Mouse (Mus musculus): ENCODE results near the gene Tspan18.

Gene Tspan18

GRCm38 (mm10) chr2:93286321-93286720 lies 48.0 kb downstream of the Tspan18 start:
- Histone ChIP-seq H3K9me3 (ENCODE audit: low read length) (no peaks in the 10 kb centered on the region), H3K36me3 (ENCODE audit: insufficient read depth, low read length) (no peaks in the 10 kb centered on the region), H3K27me3 (ENCODE audit: insufficient read depth, low read length) (peaks cover 3% of the 10 kb centered on the region; the same call in 1 of the 2 replicates), H3K4me1 (replicated peaks; ENCODE audit: low read depth, low read length) (peaks cover 20% of the 10 kb centered on the region), H3K4me3 (replicated peaks; ENCODE audit: low read length) (no peak overlapping the region)
- TF ChIP-seq NANOG (IDR thresholded peaks at IDR 0.05; ENCODE audit: borderline replicate concordance, low read length), result no peak
- no peak for TF ChIP-seq POU5F1 (IDR thresholded peaks at IDR 0.05; ENCODE audit: borderline replicate concordance, low read length)
- no peak for TF ChIP-seq CTCF (conservative IDR thresholded peaks at IDR 0.05; ENCODE audit: low read length)

- Histone ChIP-seq H3K36me3 (ENCODE audit: insufficient read depth, low read length) (no peaks in the 10 kb centered on the region), H3K27me3 (ENCODE audit: insufficient read depth, low read length) (peaks cover 3% of the 10 kb centered on the region; the same call in 1 of the 2 replicates), H3K9me3 (ENCODE audit: low read length) (no peaks in the 10 kb centered on the region), H3K4me3 (replicated peaks; ENCODE audit: low read length) (no peak overlapping the region), H3K4me1 (replicated peaks; ENCODE audit: low read depth, low read length) (peaks cover 16% of the 10 kb centered on the region)
- TF ChIP-seq NANOG (IDR thresholded peaks at IDR 0.05; ENCODE audit: borderline replicate concordance, low read length) (no peak), POU5F1 (IDR thresholded peaks at IDR 0.05; ENCODE audit: borderline replicate concordance, low read length) (no peak), CTCF (conservative IDR thresholded peaks at IDR 0.05; ENCODE audit: low read length) (no peak)
These were observed 48.5 kb downstream of the Tspan18 start for GRCm38 (mm10) chr2:93285842-93286241.

GRCm38 (mm10) chr2:93284625-93285024 lies 49.7 kb downstream of the Tspan18 start:
- H3K9me3 ChIP-seq (ENCODE audit: low read length), result no peaks in the 10 kb centered on the region

DNA sequence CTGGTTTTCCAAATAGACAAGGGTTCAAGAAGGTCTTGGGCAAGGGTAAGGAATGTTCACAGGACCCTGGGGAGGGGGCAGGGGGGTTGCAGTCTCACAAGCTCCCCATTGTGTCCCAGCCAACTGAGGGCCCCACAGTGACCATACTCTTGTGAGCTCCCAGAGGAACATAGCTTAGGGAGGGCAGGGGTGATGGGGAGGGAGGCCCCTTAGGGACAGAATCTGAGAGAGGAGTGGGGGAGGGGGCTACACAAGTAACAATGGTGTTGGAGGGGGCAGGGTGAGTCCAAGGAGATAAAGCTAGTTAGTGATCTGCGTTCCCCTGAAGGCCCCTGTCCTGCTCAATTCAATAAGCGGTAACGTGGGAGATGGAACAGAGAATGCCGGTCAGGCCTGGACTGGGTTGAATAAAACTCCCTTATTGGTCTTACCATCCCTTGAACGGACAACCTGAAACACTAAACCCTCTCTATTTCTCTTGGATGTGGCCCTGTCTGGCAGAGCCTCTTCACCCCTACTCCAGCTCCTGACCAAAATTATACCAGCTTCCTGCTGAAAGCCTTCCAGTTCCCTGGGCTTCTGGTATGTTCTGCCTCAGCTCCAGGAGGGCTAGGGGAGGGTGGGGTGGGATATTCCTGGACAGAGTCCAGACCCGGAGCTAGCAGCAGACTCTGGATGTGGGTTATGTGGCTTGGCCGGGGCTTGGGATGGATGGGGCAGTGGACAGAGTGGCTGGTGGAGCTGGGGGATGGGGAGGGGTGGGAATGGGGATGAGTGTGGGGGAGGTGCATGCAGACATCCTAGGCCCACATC lies 50.6 kb downstream of the Tspan18 start:
- H3K27me3 ChIP-seq (ENCODE audit: insufficient read depth, low read length), result peaks cover 3% of the 10 kb centered on the region; the same call in 1 of the 2 replicates
- H3K4me3 ChIP-seq (replicated peaks; ENCODE audit: low read length), result no peak overlapping the region
- no peaks in the 10 kb centered on the region for H3K9me3 ChIP-seq (ENCODE audit: low read length)
- 0 out of 2 replicates have a peak, but pooled peaks cover 4% of the 10 kb centered on the region for H3K4me1 ChIP-seq (replicated peaks; ENCODE audit: low read depth, low read length)
- TF ChIP-seq POU5F1 (IDR thresholded peaks at IDR 0.05; ENCODE audit: borderline replicate concordance, low read length), result no peak
- no peak for TF ChIP-seq CTCF (conservative IDR thresholded peaks at IDR 0.05; ENCODE audit: low read length)
- TF ChIP-seq NANOG (IDR thresholded peaks at IDR 0.05; ENCODE audit: borderline replicate concordance, low read length), result no peak
- no peaks in the 10 kb centered on the region for H3K36me3 ChIP-seq (ENCODE audit: insufficient read depth, low read length)

More at GRCm38 (mm10) chr2:93284625-93285024, 49.7 kb downstream of the Tspan18 start:
- Histone ChIP-seq H3K27me3 (ENCODE audit: insufficient read depth, low read length) (peaks cover 3% of the 10 kb centered on the region; the same call in 1 of the 2 replicates), H3K36me3 (ENCODE audit: insufficient read depth, low read length) (no peaks in the 10 kb centered on the region), H3K4me3 (replicated peaks; ENCODE audit: low read length) (no peak overlapping the region), H3K4me1 (replicated peaks; ENCODE audit: low read depth, low read length) (0 out of 2 replicates have a peak, but pooled peaks cover 8% of the 10 kb centered on the region)
- TF ChIP-seq CTCF (conservative IDR thresholded peaks at IDR 0.05; ENCODE audit: low read length) (no peak), POU5F1 (IDR thresholded peaks at IDR 0.05; ENCODE audit: borderline replicate concordance, low read length) (no peak), NANOG (IDR thresholded peaks at IDR 0.05; ENCODE audit: borderline replicate concordance, low read length) (no peak)

- peaks cover 3% of the 10 kb centered on the region; the same call in 1 of the 2 replicates for H3K27me3 ChIP-seq (ENCODE audit: insufficient read depth, low read length)
- no peaks in the 10 kb centered on the region for H3K36me3 ChIP-seq (ENCODE audit: insufficient read depth, low read length)
- H3K4me3 ChIP-seq (replicated peaks; ENCODE audit: low read length), result no peak overlapping the region
- no peaks in the 10 kb centered on the region for H3K9me3 ChIP-seq (ENCODE audit: low read length)
- H3K4me1 ChIP-seq (replicated peaks; ENCODE audit: low read depth, low read length), result 0 out of 2 replicates have a peak, but pooled peaks cover 4% of the 10 kb centered on the region
- no peak for TF ChIP-seq POU5F1 (IDR thresholded peaks at IDR 0.05; ENCODE audit: borderline replicate concordance, low read length)
- no peak for TF ChIP-seq NANOG (IDR thresholded peaks at IDR 0.05; ENCODE audit: borderline replicate concordance, low read length)
- no peak for TF ChIP-seq CTCF (conservative IDR thresholded peaks at IDR 0.05; ENCODE audit: low read length)
These were observed 51.7 kb downstream of the Tspan18 start for GRCm38 (mm10) chr2:93282636-93283035.

DNA sequence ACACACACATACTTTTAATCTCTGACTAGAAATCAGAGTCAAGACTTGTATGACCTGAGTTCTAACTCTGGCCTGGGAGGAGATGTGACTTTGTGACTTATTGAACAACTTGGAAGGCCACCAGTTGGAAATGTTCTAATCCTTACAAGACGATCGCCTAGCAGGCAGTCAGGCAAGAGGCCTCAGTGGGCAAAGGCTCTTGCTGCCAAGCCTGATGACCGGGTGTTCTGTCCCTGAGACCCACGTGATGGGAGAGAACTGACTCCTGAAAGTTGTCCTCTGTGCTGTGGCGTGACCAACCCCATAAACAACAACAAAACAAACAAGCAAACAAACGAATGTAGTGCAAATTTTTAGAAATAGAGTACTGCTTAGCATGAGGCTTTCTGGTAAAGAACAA lies 52.8 kb downstream of the Tspan18 start:
- no peaks in the 10 kb centered on the region for H3K9me3 ChIP-seq (ENCODE audit: low read length)
- no peaks in the 10 kb centered on the region for H3K36me3 ChIP-seq (ENCODE audit: insufficient read depth, low read length)
- peaks cover 3% of the 10 kb centered on the region; the same call in 1 of the 2 replicates for H3K27me3 ChIP-seq (ENCODE audit: insufficient read depth, low read length)
- no peak overlapping the region for H3K4me3 ChIP-seq (replicated peaks; ENCODE audit: low read length)
- TF ChIP-seq NANOG (IDR thresholded peaks at IDR 0.05; ENCODE audit: borderline replicate concordance, low read length) (no peak), POU5F1 (IDR thresholded peaks at IDR 0.05; ENCODE audit: borderline replicate concordance, low read length) (no peak), CTCF (conservative IDR thresholded peaks at IDR 0.05; ENCODE audit: low read length) (no peak)
- H3K4me1 ChIP-seq (replicated peaks; ENCODE audit: low read depth, low read length), result 0 out of 2 replicates have a peak, but pooled peaks cover 4% of the 10 kb centered on the region

GRCm38 (mm10) chr2:93280117-93280620 lies 54.1 kb downstream of the Tspan18 start:
- H3K9me3 ChIP-seq (ENCODE audit: low read length), result no peaks in the 10 kb centered on the region
- H3K36me3 ChIP-seq (ENCODE audit: insufficient read depth, low read length), result no peaks in the 10 kb centered on the region
- peaks cover 6% of the 10 kb centered on the region; the same call in 1 of the 2 replicates for H3K27me3 ChIP-seq (ENCODE audit: insufficient read depth, low read length)
- no peak for TF ChIP-seq NANOG (IDR thresholded peaks at IDR 0.05; ENCODE audit: borderline replicate concordance, low read length)
- TF ChIP-seq CTCF (conservative IDR thresholded peaks at IDR 0.05; ENCODE audit: low read length), result no peak
- no peak for TF ChIP-seq POU5F1 (IDR thresholded peaks at IDR 0.05; ENCODE audit: borderline replicate concordance, low read length)
- 0 out of 2 replicates have a peak, but pooled peaks cover 4% of the 10 kb centered on the region for H3K4me1 ChIP-seq (replicated peaks; ENCODE audit: low read depth, low read length)
- no peak overlapping the region for H3K4me3 ChIP-seq (replicated peaks; ENCODE audit: low read length)

GRCm38 (mm10) chr2:93278181-93278975 lies 55.9 kb downstream of the Tspan18 start:
- H3K9me3 ChIP-seq (ENCODE audit: low read length), result no peaks in the 10 kb centered on the region
- no peak for TF ChIP-seq POU5F1 (IDR thresholded peaks at IDR 0.05; ENCODE audit: borderline replicate concordance, low read length)
- no peak for TF ChIP-seq CTCF (conservative IDR thresholded peaks at IDR 0.05; ENCODE audit: low read length)
- TF ChIP-seq NANOG (IDR thresholded peaks at IDR 0.05; ENCODE audit: borderline replicate concordance, low read length), result no peak
- H3K27me3 ChIP-seq (ENCODE audit: insufficient read depth, low read length), result peaks cover 8% of the 10 kb centered on the region; the same call in 1 of the 2 replicates
- H3K36me3 ChIP-seq (ENCODE audit: insufficient read depth, low read length), result no peaks in the 10 kb centered on the region
- H3K4me3 ChIP-seq (replicated peaks; ENCODE audit: low read length), result no peak overlapping the region
- H3K4me1 ChIP-seq (replicated peaks; ENCODE audit: low read depth, low read length), result 0 out of 2 replicates have a peak, but pooled peaks cover 4% of the 10 kb centered on the region
